Mouse (Mus musculus) bone marrow macrophage, adult 2 months (primary cell): ENCODE results near the gene Capzb. TPM values are rescaled to one million over a fixed set of nuclear protein-coding genes. Genes with fewer than 3 reads are reported as not detected.

ENCODE experiments used
- H3K27ac ChIP-seq: 2 replicates; pipeline ENCODE4 v1.5.1; 2012; ENCODE audit warnings: low read depth, low read length; ENCODE audit not compliant: insufficient read depth
- H3K4me1 ChIP-seq: 2 replicates; pipeline ENCODE4 v1.6.1; 2012; ENCODE audit warnings: low read length; ENCODE audit not compliant: control insufficient read depth, insufficient read depth
- H3K4me3 ChIP-seq: 2 replicates; pipeline ENCODE4 v1.5.1; 2012; ENCODE audit warnings: mild to moderate bottlenecking, low read length, moderate library complexity; ENCODE audit not compliant: insufficient read depth
- CTCF ChIP-seq: IDR thresholded peaks from 2 replicates; pipeline ENCODE4 v1.5.1; 2012; ENCODE audit warnings: low read depth, mild to moderate bottlenecking, low read length, moderate library complexity
- POLR2A ChIP-seq: IDR thresholded peaks from 2 replicates; pipeline ENCODE4 v1.6.1; 2012; ENCODE audit warnings: mild to moderate bottlenecking, low read depth, low read length, borderline replicate concordance
- polyA plus RNA-seq: library from polyadenylated mRNA; stranded (reverse); fragments of >200 nt; gene quantifications from 2 replicates; pipeline ENCODE4 v1.2.4, GENCODE M21; 2012; ENCODE audit not compliant: missing spikeins, insufficient read depth, insufficient read length

Gene Capzb
- polyA plus RNA-seq, 1 experiment = 483 TPM

GRCm38 (mm10) chr4:139310171-139310898 is 117.6 kb downstream of the Capzb start, which contains the start of the genes Pqlc2 and Akr7a5:
Gene Pqlc2, minus strand, starts transcription at chr4:139310708.
Gene Akr7a5, plus strand, starts transcription at chr4:139310744.
- peak within 1 kb of the TSS; percentile 28 for H3K27ac ChIP-seq
- no peak for TF ChIP-seq CTCF
- peak; percentile 67; the same call in 1 of the 2 replicates for TF ChIP-seq POLR2A
- H3K4me1 ChIP-seq = peaks cover 26% of the 10 kb centered on the region
- H3K4me3 ChIP-seq = peak within 1 kb of the TSS; percentile 85

GRCm38 (mm10) chr4:139310899-139311701 is 118.4 kb downstream of the Capzb start:
- TF ChIP-seq CTCF = no peak
- TF ChIP-seq POLR2A = no peak
- Histone ChIP-seq H3K27ac (peak overlapping the region; percentile 28), H3K4me1 (peaks cover 26% of the 10 kb centered on the region), H3K4me3 (peak overlapping the region; percentile 85)

- no peak for TF ChIP-seq POLR2A
- TF ChIP-seq CTCF = no peak
- H3K4me1 ChIP-seq = peaks cover 29% of the 10 kb centered on the region
- H3K27ac ChIP-seq = no peak overlapping the region
- H3K4me3 ChIP-seq = peak overlapping the region; percentile 85
Observed at GRCm38 (mm10) chr4:139311707-139312106, 119.0 kb downstream of the Capzb start.

- TF ChIP-seq CTCF (0 out of 2 replicates have a peak, but pooled peaks have one; percentile 17), POLR2A (no peak)
- H3K4me3 ChIP-seq = no peak overlapping the region
- peaks cover 33% of the 10 kb centered on the region for H3K4me1 ChIP-seq
- no peak overlapping the region for H3K27ac ChIP-seq
Observed at GRCm38 (mm10) chr4:139312632-139313031, 119.9 kb downstream of the Capzb start.

- Histone ChIP-seq H3K4me1 (peaks cover 9% of the 10 kb centered on the region), H3K27ac (no peak overlapping the region), H3K4me3 (no peak overlapping the region)
- TF ChIP-seq CTCF = no peak
- no peak for TF ChIP-seq POLR2A
Observed at GRCm38 (mm10) chr4:139318449-139318848, 125.8 kb downstream of the Capzb start.

- H3K4me3 ChIP-seq = no peak overlapping the region
- peaks cover 9% of the 10 kb centered on the region for H3K4me1 ChIP-seq
- H3K27ac ChIP-seq = no peak overlapping the region
- TF ChIP-seq CTCF (no peak), POLR2A (no peak)
Observed at GRCm38 (mm10) chr4:139319740-139320139, 127.0 kb downstream of the Capzb start.

- H3K27ac ChIP-seq = no peak overlapping the region
- peaks cover 3% of the 10 kb centered on the region; the same call in 1 of the 2 replicates for H3K4me1 ChIP-seq
- TF ChIP-seq CTCF = no peak; the same call in 1 of the 2 replicates
- TF ChIP-seq POLR2A = no peak
- peak overlapping the region; percentile 51 for H3K4me3 ChIP-seq
Observed at GRCm38 (mm10) chr4:139330605-139331004, 137.9 kb downstream of the Capzb start.

- Histone ChIP-seq H3K4me3 (no peak overlapping the region), H3K4me1 (peaks cover 6% of the 10 kb centered on the region; the same call in 1 of the 2 replicates), H3K27ac (no peak overlapping the region)
- TF ChIP-seq CTCF = no peak
- TF ChIP-seq POLR2A = no peak
Observed at GRCm38 (mm10) chr4:139334631-139335295, 142.1 kb downstream of the Capzb start.

GRCm38 (mm10) chr4:139335507-139335906 is 142.8 kb downstream of the Capzb start:
- Histone ChIP-seq H3K4me3 (no peak overlapping the region), H3K27ac (no peak overlapping the region), H3K4me1 (peaks cover 6% of the 10 kb centered on the region; the same call in 1 of the 2 replicates)
- TF ChIP-seq POLR2A = no peak
